Mouse (Mus musculus) frontal cortex, postnatal 14 days (tissue): ENCODE measurements around the gene Lingo3.
A peak's percentile ranks its signal among the peaks of the same experiment; 100 is the strongest.

Experiments
- DNase-seq, 2 experiments: peaks; one replicate each; pipeline ENCODE4 v3.0.0; 2022; ENCODE audit warnings: low spot score in 2 of 2

Lingo3 gene

GRCm38 (mm10) chr10:80799070-80799566, 44.7 kb downstream of the Lingo3 start:
- DNase-seq = no peak

GRCm38 (mm10) chr10:80798150-80799006, 45.5 kb downstream of the Lingo3 start, which contains the start of the genes Sf3a2 and Plekhj1:
Sf3a2 (plus strand) TSS chr10:80798198.
Plekhj1 (minus strand) TSS chr10:80798626.
- peak; percentile 92 for DNase-seq

GRCm38 (mm10) chr10:80797186-80798149, 46.4 kb downstream of the Lingo3 start:
- no peak for DNase-seq

- no peak for DNase-seq
These were observed 47.5 kb downstream of the Lingo3 start for GRCm38 (mm10) chr10:80796307-80796848.

GRCm38 (mm10) chr10:80794750-80795149, 49.1 kb downstream of the Lingo3 start:
- DNase-seq = no peak

- no peak for DNase-seq
These were observed 50.0 kb downstream of the Lingo3 start for GRCm38 (mm10) chr10:80793803-80794202.

GRCm38 (mm10) chr10:80793033-80793784, 50.6 kb downstream of the Lingo3 start:
- no peak for DNase-seq

- DNase-seq = no peak
These were observed 51.4 kb downstream of the Lingo3 start for GRCm38 (mm10) chr10:80792175-80793032.

- no peak for DNase-seq
These were observed 52.2 kb downstream of the Lingo3 start for GRCm38 (mm10) chr10:80791476-80792174.

- no peak for DNase-seq
These were observed 53.0 kb downstream of the Lingo3 start for GRCm38 (mm10) chr10:80790761-80791404.

- no peak for DNase-seq
These were observed 56.3 kb downstream of the Lingo3 start for GRCm38 (mm10) chr10:80787517-80787916.

- no peak for DNase-seq
These were observed 57.9 kb downstream of the Lingo3 start for GRCm38 (mm10) chr10:80785963-80786362.

GRCm38 (mm10) chr10:80784871-80785270, 59.0 kb downstream of the Lingo3 start:
- DNase-seq = no peak

GRCm38 (mm10) chr10:80784302-80784701, 59.5 kb downstream of the Lingo3 start:
- no peak for DNase-seq
